Mouse (Mus musculus): Measurements from ENCODE around the gene 1700012B09Rik. TPM values are rescaled to one million over a fixed set of nuclear protein-coding genes. Genes with fewer than 3 reads are reported as not detected.
A peak's percentile ranks its signal among the peaks of the same experiment; 100 is the strongest.

1700012B09Rik gene
- polyA plus RNA-seq, 1 experiment, result not detected

DNA sequence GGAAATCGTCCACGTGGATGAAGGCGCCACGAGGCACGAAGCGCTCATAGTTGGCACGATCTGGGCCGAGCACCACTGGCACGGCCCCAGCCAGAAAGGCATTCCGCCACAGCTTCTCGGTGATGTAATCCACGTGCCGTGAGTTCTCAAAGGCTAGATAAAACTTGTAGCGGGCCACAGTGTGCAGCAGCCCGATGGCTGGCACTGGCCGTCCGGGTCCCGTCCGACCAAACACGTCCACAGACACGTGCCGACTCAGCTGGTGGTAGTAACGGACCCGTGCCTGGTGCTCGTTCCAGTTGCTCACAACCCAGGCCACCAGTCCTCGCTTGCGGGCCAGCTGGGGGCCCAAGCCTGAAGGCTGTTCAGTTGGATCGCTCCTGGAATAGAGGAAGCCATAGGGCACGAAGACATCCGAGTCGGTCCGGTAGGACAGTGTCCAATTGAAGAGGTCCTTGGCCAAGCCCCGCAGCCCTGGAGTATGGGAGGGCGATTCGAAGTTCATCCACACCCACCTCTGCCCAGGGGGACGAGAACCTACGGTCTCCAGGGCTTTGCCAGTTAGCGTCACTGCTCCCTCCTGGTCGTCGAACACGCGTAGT is 19.8 kb downstream of the 1700012B09Rik start:
- no peak for TF ChIP-seq CTCF (IDR thresholded peaks at IDR 0.05; ENCODE audit: control insufficient read depth, insufficient read depth, low read length)
- TF ChIP-seq POLR2A (IDR thresholded peaks at IDR 0.05; ENCODE audit: borderline replicate concordance, control insufficient read depth, low read depth, low read length), result no peak
- Histone ChIP-seq H3K4me3 (replicated peaks; ENCODE audit: control insufficient read depth, low read depth, low read length) (peak overlapping the region; percentile 65), H3K27ac (ENCODE audit: control insufficient read depth, insufficient read depth, low read depth, low read length, poor library complexity) (peak overlapping the region; percentile 82; the same call in 1 of the 2 replicates), H3K4me1 (ENCODE audit: control insufficient read depth, insufficient read depth, low read length) (peaks cover 4% of the 10 kb centered on the region)
- 66% methylated on average over 42 of the region's 42 CpGs for WGBS

DNA sequence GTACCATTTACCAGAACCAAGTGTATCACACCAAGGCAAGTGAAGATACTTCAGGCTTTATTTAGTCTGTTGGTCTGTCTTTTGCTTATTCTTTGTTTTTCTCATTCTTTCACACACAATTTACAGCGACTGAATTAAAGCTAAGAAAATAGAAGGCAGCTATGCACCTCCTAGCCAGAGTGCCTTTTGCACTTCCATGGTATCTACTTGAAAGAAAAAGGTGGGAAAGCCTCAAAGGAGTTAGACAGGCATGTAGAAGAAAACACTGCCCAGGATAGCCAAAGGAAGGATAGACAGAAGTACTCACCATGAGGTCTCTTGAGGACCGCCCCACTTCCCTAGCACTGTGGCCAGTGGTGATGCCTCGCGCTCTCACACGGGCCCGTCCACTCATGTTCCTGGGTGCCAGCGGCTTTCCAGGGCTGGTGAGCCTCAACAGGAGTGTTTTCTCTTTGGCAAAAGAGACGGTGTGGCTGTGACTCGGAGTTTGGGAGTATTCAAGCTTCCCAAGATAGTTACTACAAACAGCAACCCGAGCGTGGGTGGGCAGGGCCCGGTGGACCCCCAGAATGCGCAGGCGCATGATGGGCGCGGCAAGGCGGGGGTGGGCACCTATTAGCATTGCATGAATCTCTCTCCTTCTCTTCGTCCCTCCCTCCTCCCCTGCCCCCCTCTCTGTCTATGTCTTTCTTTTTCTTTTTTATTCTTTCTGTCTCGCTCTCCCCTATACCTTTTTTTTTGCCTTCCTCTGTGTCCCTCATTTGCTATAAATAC is 30.5 kb downstream of the 1700012B09Rik start, which contains the start of gene Piwil4:
TSS of gene Piwil4 (minus strand) at position 583 of the 774 bp plus-strand sequence.
- Histone ChIP-seq H3K4me1 (ENCODE audit: control insufficient read depth, insufficient read depth, low read length) (peaks cover 1% of the 10 kb centered on the region; the same call in 1 of the 2 replicates), H3K4me3 (replicated peaks; ENCODE audit: control insufficient read depth, low read depth, low read length) (no peak within 1 kb of the TSS), H3K27ac (ENCODE audit: control insufficient read depth, insufficient read depth, low read depth, low read length, poor library complexity) (no peak within 1 kb of the TSS)
- TF ChIP-seq CTCF (IDR thresholded peaks at IDR 0.05; ENCODE audit: control insufficient read depth, insufficient read depth, low read length), result no peak
- TF ChIP-seq POLR2A (IDR thresholded peaks at IDR 0.05; ENCODE audit: borderline replicate concordance, control insufficient read depth, low read depth, low read length), result no peak
- WGBS, result 80% methylated on average over 19 of the region's 19 CpGs

DNA sequence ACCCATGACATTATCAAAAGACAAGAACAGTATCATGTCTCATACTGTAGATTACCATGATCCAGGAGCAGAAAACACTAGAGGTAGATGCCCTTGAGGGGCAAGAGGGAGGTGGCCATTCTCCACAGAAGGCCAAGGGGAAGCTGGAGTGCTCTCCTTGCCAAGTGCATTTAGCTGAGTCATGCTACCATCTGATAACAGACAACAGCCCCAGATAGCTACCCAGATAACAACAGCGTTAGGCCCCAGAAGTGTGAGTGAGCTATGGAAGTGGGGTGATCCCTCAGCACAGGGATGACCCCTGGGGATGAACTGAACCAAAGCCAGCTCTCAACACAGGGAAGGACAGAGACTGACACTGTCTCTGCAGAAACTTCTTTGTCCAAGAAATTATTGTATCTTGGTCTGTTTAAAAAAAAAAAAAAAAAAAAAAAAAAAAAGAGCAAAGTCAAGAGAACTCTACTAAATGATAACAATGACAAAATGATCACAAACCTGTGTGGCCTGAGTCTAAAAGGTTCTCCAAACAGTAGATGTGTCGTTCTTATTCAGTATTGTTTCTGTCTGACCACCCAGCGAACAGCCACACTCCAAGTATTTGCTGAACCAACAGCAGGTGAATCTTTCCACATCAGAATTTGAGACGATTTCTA is 31.2 kb downstream of the 1700012B09Rik start:
- H3K4me3 ChIP-seq (replicated peaks; ENCODE audit: control insufficient read depth, low read depth, low read length), result no peak overlapping the region
- H3K27ac ChIP-seq (ENCODE audit: control insufficient read depth, insufficient read depth, low read depth, low read length, poor library complexity), result no peak overlapping the region
- peaks cover 1% of the 10 kb centered on the region; the same call in 1 of the 2 replicates for H3K4me1 ChIP-seq (ENCODE audit: control insufficient read depth, insufficient read depth, low read length)
- WGBS, result 61% methylated on average over 4 of the region's 4 CpGs
- TF ChIP-seq POLR2A (IDR thresholded peaks at IDR 0.05; ENCODE audit: borderline replicate concordance, control insufficient read depth, low read depth, low read length), result no peak
- no peak for TF ChIP-seq CTCF (IDR thresholded peaks at IDR 0.05; ENCODE audit: control insufficient read depth, insufficient read depth, low read length)

DNA sequence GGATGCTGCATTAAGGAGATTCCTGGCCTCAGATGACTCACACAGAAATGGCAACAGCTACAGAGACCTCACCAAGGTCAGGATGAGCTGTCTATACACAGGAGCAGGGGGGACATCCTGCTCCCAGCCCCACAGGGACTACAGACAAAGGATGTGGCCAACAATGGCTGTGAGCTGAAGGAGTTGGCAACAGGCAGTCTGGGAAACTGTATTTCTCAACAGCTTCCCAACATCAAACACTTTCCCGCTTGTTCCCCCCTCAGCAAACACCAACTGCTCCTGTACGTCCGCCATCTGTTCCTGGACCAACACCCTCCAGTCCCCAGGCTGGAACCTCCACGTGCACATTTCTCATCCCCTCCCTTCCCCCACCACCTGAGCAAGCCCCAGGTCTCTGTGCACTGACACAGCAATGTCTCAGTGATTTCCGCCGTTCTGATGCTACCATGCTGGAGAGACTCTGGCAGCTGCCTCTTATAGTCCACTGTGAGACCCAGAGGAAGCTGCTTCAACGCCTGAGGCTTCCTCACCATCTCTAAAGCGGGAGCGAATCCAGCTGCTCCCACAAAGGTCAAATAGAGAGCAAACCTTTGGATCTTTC is 39.8 kb downstream of the 1700012B09Rik start:
- 56% methylated on average over 9 of the region's 9 CpGs for WGBS

DNA sequence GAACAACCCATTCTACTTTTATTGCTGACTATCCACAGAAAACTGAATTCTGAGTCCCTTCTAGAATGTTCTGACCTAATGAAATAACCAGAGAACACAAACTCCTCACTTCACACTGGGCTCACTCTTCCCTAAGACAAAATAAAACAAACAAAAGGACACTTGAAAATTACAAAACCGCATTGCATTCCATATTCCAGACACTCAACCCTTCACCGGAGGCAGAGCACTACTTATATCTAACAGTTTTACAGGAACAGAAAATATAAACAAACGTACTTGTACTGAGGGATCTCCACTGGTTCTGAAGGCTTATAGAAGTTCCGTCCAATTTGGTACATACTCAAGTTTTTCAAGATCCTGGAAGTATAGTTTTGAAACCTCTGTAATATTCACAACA is 42.5 kb downstream of the 1700012B09Rik start:
- no peak overlapping the region for H3K27ac ChIP-seq (ENCODE audit: control insufficient read depth, insufficient read depth, low read depth, low read length, poor library complexity)
- TF ChIP-seq POLR2A (IDR thresholded peaks at IDR 0.05; ENCODE audit: borderline replicate concordance, control insufficient read depth, low read depth, low read length) (no peak), CTCF (IDR thresholded peaks at IDR 0.05; ENCODE audit: control insufficient read depth, insufficient read depth, low read length) (no peak)
- H3K4me1 ChIP-seq (ENCODE audit: control insufficient read depth, insufficient read depth, low read length), result no peaks in the 10 kb centered on the region; the same call in 1 of the 2 replicates
- H3K4me3 ChIP-seq (replicated peaks; ENCODE audit: control insufficient read depth, low read depth, low read length), result no peak overlapping the region
- 78% methylated on average over 4 of the region's 4 CpGs for WGBS

More for the DNA sequence above, 39.8 kb downstream of the 1700012B09Rik start:
- H3K4me1 ChIP-seq (ENCODE audit: control insufficient read depth, insufficient read depth, low read length), result no peaks in the 10 kb centered on the region
- H3K4me3 ChIP-seq (replicated peaks; ENCODE audit: control insufficient read depth, low read depth, low read length), result no peak overlapping the region
- TF ChIP-seq POLR2A (IDR thresholded peaks at IDR 0.05; ENCODE audit: borderline replicate concordance, control insufficient read depth, low read depth, low read length) (no peak), CTCF (IDR thresholded peaks at IDR 0.05; ENCODE audit: control insufficient read depth, insufficient read depth, low read length) (no peak)
- H3K27ac ChIP-seq (ENCODE audit: control insufficient read depth, insufficient read depth, low read depth, low read length, poor library complexity), result no peak overlapping the region

GRCm38 (mm10) chr9:14726629-14727028 is 44.2 kb downstream of the 1700012B09Rik start:
- no peak for TF ChIP-seq POLR2A (IDR thresholded peaks at IDR 0.05; ENCODE audit: borderline replicate concordance, control insufficient read depth, low read depth, low read length)
- TF ChIP-seq CTCF (IDR thresholded peaks at IDR 0.05; ENCODE audit: control insufficient read depth, insufficient read depth, low read length), result no peak
- Histone ChIP-seq H3K4me1 (ENCODE audit: control insufficient read depth, insufficient read depth, low read length) (no peaks in the 10 kb centered on the region; the same call in 1 of the 2 replicates), H3K27ac (ENCODE audit: control insufficient read depth, insufficient read depth, low read depth, low read length, poor library complexity) (no peak overlapping the region), H3K4me3 (replicated peaks; ENCODE audit: control insufficient read depth, low read depth, low read length) (no peak overlapping the region)
- 83% methylated on average over 4 of the region's 4 CpGs for WGBS

GRCm38 (mm10) chr9:14726005-14726404 is 44.8 kb downstream of the 1700012B09Rik start:
- H3K27ac ChIP-seq (ENCODE audit: control insufficient read depth, insufficient read depth, low read depth, low read length, poor library complexity), result no peak overlapping the region
- H3K4me1 ChIP-seq (ENCODE audit: control insufficient read depth, insufficient read depth, low read length), result no peaks in the 10 kb centered on the region; the same call in 1 of the 2 replicates
- TF ChIP-seq POLR2A (IDR thresholded peaks at IDR 0.05; ENCODE audit: borderline replicate concordance, control insufficient read depth, low read depth, low read length), result no peak
- no peak for TF ChIP-seq CTCF (IDR thresholded peaks at IDR 0.05; ENCODE audit: control insufficient read depth, insufficient read depth, low read length)
- no peak overlapping the region for H3K4me3 ChIP-seq (replicated peaks; ENCODE audit: control insufficient read depth, low read depth, low read length)
- 83% methylated on average over 6 of the region's 6 CpGs for whole genome bisulfite sequencing
